Mouse (Mus musculus) E14TG2a.4 (cell line): Measurements from ENCODE around the gene Rprml.

Experiments
- CTCF ChIP-seq: conservative IDR thresholded peaks from 2 replicates; pipeline ENCODE4 v1.5.1; 2014; ENCODE audit warnings: low read length
- POU5F1 ChIP-seq: IDR thresholded peaks from 2 replicates; pipeline ENCODE4 v1.6.1; 2014; ENCODE audit warnings: low read length, borderline replicate concordance

DNA sequence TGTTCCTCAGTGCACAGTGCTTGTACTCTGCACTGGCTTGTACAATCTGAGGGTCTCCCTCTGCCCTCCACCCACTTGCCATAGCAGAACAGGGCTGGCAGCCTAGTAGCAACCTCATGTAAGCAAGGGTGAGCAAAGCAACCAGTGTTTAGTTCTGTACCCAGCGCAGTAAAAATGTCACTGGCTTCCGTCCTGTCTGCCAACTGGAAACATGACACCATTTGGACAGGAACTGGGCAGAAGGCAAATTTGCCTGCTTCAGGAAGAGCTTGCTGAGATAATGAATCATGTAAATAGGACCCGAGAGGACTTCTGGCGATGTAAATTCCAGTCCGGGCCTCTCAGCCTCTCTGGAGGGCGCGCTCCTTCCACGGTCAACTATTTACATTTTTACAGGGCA, 3.6 kb upstream of the Rprml start:
- TF ChIP-seq CTCF: no peak
- no peak for TF ChIP-seq POU5F1
